Mouse (Mus musculus): ENCODE measurements around the gene 4933402N03Rik. TPM values are rescaled to one million over a fixed set of nuclear protein-coding genes. Genes with fewer than 3 reads are reported as not detected.

Gene 4933402N03Rik
- total RNA-seq (2021) = not detected
- long read RNA-seq, experiment 1 = 0 reads
- long read RNA-seq, experiment 2 = 0 reads

DNA sequence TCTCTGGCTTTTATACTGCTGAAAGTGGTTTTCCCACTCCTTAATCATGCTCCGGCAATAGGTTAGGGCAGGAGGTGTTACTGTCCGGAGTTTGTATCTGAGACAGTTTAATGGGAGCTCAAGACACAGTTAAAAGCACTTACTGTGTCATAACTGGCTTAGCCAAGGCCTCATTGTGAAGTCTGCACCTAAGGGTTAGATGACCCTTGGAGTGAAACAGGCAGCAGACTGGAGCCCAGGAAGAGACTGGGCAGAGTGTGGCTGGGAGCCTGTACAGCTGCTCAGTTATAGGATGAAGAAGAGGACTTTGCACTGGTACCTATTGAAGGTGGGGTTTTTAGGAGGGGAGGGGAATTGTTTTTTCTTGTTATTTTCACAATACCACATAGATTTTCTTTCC lies at the start of gene 4933402N03Rik:
4933402N03Rik (minus strand) TSS at position 101 of the 400 bp plus-strand sequence.
- no peak for DNase-seq

- no peak for DNase-seq
These were observed 41.9 kb upstream of the 4933402N03Rik start for GRCm38 (mm10) chr7:131187996-131188395.

DNA sequence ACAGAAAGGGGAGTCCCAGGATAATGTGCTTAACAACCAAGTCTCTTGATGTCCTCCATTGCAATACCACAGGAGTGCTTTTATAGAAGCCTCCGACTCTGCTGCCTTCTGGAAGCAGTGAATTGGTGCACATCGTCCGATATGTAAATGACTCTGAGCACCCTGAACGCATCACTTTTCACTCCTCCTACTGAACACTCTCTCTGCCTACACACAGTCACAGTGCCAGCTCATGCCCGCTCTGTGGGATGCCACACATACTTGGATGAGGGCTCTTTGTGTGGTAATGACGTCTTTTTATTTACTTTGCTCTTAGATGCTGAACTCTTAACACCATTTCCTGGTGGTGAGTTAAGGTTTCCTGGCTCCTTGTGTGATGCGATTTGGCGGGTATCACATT lies 40.9 kb upstream of the 4933402N03Rik start:
- no peak for DNase-seq

DNA sequence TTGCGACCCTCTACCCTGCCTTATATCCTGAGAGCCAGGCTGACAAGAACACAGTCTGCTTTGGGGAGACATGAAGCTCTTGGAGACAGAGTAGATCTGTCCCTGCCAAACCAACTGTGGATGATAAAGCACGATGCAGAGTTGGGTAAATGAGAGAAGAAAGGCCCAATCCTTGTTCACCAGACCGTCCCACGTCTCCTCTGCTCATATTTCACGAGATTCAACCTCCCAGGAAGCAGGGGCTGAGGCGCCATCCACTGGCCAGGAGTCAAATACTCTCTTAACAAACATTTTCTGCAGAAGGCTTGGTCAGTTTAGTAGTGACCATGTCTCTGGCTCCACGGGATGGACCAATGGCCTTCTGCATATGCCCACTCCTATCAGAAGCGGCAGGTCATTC lies 38.2 kb upstream of the 4933402N03Rik start:
- no peak for DNase-seq

DNA sequence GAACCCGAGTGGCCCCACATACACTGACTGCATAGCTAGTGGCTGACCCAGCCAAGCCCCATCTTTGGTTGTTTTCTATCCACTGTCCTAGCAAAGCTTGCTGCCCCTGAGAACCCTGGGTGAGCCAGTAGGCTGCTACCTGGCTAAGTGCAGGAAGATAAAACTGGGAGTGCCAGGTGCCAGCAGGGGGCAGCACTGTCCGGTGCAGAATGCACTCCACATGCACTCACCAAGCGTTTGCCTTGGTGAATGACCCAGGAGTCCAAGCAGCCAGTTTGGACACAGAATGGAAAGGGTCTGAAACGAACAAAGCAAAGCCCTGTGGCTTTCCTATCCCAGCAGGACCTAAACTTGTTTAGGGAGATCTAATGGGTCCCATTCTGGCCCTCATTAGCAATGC lies 36.6 kb upstream of the 4933402N03Rik start:
- peak; percentile 14 to 50 for DNase-seq

GRCm38 (mm10) chr7:131174121-131174520 lies 28.0 kb upstream of the 4933402N03Rik start, which contains the start of gene 5430419D17Rik:
TSS of gene 5430419D17Rik (plus strand) at chr7:131174402.
- DNase-seq = no peak

DNA sequence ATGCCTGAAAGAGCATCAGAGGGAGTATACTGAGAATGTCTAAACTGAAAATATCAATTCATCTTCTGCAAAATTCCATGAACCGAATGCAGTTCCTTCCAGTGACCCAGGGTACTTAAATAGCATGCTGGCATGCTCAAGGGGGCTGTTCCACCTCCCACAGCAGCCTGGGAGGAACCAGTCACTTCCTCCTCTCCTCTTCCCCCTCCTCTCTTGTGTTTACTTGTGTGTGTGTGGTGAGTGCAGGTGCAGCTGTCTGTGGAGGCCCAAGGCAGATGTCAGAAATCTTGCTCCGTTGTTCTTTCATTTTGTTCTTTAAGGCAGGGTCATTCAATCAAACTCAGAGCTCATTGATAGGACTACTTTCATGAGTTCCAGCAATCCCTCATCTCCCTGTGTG lies 23.0 kb upstream of the 4933402N03Rik start:
- no peak for DNase-seq

DNA sequence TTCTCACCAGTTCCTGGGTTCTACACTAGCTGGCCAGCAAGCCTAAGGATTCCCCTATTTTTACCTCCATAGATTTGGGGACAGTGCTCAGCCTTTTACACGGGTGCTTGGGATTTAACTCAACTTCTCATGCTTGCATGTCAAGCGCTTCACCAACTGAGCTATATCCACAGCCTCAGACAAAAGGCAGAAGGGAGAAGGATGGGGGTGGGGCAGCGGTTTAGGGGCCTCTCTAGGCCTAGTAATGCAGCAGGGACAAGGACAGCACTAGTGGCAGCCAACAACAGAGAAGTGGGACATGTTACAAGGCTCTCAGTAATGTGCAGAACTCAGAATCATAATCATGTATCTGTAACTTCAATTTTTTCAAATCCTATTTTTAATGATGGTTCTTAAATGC lies 21.7 kb upstream of the 4933402N03Rik start:
- DNase-seq = no peak

- DNase-seq = no peak
These were observed 16.1 kb upstream of the 4933402N03Rik start for GRCm38 (mm10) chr7:131162251-131162650.

DNA sequence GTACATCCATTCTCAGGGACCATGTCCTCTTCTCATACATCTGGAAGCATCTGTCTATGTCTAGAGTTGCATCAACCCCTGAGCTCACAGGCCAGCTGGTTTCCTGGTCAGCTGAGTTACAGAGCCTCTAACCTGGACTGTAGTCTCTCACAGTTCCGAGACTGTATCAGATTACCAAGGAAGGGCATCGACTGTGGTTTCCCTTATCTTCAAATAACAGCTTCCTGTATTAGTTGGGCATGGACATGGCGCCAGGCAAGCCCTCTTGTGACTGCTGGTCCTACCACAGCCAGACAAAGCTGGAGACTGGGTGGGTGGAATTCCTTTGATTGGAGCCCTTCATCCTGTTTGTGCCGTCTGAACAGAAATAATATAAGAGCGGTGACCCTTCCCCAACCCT lies 6.9 kb upstream of the 4933402N03Rik start:
- DNase-seq = no peak

DNA sequence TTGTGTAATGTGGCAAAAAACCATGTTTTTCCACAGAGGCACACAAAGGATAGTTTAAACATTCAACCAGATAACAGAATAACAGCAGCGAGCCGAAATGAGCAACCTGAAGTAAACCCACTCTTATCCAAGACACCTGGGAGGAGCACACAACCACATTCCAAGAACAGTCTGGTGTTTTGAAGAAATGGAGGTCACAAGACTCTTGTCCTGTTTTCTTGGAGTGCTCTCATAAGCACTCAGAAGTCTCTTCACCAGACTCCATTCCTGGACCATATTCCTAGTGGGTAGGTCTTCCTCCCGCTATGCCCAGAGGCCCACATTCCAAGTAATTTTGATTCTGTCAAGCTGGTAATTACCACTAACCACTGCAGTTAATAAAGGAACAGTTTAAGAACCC lies 4.1 kb upstream of the 4933402N03Rik start:
- no peak for DNase-seq

- DNase-seq = no peak
These were observed 12.9 kb downstream of the 4933402N03Rik start for GRCm38 (mm10) chr7:131133181-131133580.

DNA sequence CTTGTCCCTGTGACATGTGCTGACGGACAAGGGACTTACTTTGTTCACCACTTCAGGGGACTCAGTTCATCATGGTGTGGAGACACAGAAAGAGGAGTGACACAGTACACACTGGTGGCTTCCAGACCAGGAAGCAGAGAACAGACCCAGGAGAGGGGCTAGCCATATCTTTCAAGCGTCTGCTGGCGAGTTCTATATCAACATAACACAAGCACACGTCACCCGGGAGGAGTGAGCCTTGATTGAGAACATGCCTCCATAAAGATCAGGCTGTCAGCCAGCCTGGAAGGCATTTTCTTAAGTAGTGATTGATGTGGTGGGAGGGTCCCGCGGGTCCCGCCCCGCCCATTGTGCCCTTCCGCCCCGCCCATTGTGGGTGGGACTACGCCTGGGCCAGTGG lies 16.1 kb downstream of the 4933402N03Rik start:
- DNase-seq = no peak

- no peak for DNase-seq
These were observed 23.8 kb downstream of the 4933402N03Rik start for GRCm38 (mm10) chr7:131122210-131122807.

DNA sequence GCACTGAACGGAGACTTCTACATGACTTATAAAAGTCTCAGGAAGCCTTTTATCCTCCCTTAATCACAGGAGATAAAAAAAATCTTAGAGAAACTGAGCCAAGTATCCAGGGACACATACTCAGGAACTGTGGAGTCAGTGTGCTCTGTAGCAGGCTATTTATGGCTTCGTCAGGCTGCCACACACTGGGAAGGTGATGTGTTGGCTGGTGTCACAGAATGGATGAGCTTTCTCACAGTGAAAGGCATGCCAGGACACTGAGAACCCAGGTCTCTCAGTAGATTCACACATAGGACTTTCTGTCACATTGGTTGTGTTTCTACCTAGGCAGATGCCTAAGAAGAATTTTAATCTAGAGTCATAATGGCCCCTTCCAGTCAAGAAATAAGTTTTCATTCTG lies 31.7 kb downstream of the 4933402N03Rik start:
- peak; percentile 15 to 33 for DNase-seq

DNA sequence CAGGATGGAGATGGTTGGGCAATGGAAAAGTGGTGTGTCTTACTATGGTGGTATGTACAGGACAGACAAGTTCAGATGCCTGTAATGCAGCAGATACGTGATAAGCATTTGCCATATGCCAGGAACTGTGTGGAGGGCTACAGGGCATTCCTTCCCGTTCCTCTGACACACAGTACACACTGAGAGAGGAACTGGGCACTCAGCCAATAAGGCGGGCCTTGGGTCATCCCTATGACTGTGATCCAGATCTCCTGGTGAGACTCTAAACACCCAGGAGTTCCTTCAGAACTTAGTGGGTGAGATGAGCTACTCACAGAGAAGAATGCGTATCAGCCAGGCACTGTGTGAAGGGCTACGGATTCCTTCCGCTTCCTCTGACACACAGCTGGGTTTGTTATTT lies 32.4 kb downstream of the 4933402N03Rik start:
- DNase-seq = peak; percentile 4 to 6

- DNase-seq = peak; percentile 14 to 58
These were observed 33.6 kb downstream of the 4933402N03Rik start for GRCm38 (mm10) chr7:131112486-131112885.

Other genes with a start within 250 kb of the 4933402N03Rik start
- gene Htra1, start 210.2 kb downstream of the 4933402N03Rik start, total RNA-seq (2021) = 100 to 1,000 TPM; 109 to 122 TPM
- gene Dmbt1, start 114.3 kb downstream of the 4933402N03Rik start, total RNA-seq (2021) = 1 to 10 TPM in 1 of 2 experiments, not detected in 1; 1.4 TPM
- 10 to 100 TPM; 10.3 to 10.7 TPM for gene 5430419D17Rik, start 28.1 kb upstream of the 4933402N03Rik start, total RNA-seq (2021)
- under 1 TPM; 0.21 to 0.42 TPM for gene Cuzd1, start 176.0 kb upstream of the 4933402N03Rik start, total RNA-seq (2021)
- gene Fam24b, start 183.2 kb upstream of the 4933402N03Rik start, total RNA-seq (2021) = not detected
- not detected for gene Fam24a, start 187.6 kb upstream of the 4933402N03Rik start, total RNA-seq (2021)
- gene 2310057M21Rik, start 216.4 kb upstream of the 4933402N03Rik start, total RNA-seq (2021) = 10 to 100 TPM; 15.0 to 17.5 TPM
- gene Pstk, start 224.8 kb upstream of the 4933402N03Rik start, total RNA-seq (2021) = 10 to 100 TPM; 46.5 to 52.9 TPM